In genomic region chr16:18333976-18334375, GRCm38 (mm10) we compare ENCODE assay signal across 15 mouse cellular contexts. TPM values are rescaled to one million over a fixed set of nuclear protein-coding genes. Genes with fewer than 3 reads are reported as not detected.
A peak's percentile ranks its signal among the peaks of the same experiment; 100 is the strongest.
DNase-seq lines count a peak whose midpoint lies in the region; ATAC-seq and TF ChIP-seq lines count a peak whose summit lies in the region.
"Had no signal": no experiment of that assay in that cellular context is flagged by ENCODE, and none has a peak within 500 bp of the region (broad histone marks: within the 10 kb centered on the region; RNA-seq: fewer than 3 reads in every experiment).

No protein-coding gene starts in this region.

- intact Hi-C loops in gastrocnemius, adult 2 months (cut with DNase I) = no loop called here
- intact Hi-C loops in heart, postnatal 36 days (cut with DNase I) = no loop called here

- no peak for TF ChIP-seq CTCF in gastrocnemius, adult 2 months (IDR thresholded peaks at IDR 0.05)

- H3K27me3 ChIP-seq in neural tube, embryonic 15.5 days (replicated peaks) = no peaks in the 10 kb centered on the region
- H3K27me3 ChIP-seq: embryonic facial prominence, embryonic 12.5 days; forebrain, embryonic 13.5 days; stomach, embryonic 15.5 days had no signal

- H3K4me1 ChIP-seq in neural tube, embryonic 15.5 days = no peaks in the 10 kb centered on the region
- H3K4me1 ChIP-seq: embryonic facial prominence, embryonic 12.5 days; forebrain, embryonic 13.5 days; stomach, embryonic 15.5 days had no signal

- H3K36me3 ChIP-seq in neural tube, embryonic 15.5 days = peaks cover 17% of the 10 kb centered on the region
- H3K36me3 ChIP-seq: embryonic facial prominence, embryonic 12.5 days; stomach, embryonic 15.5 days had no signal

- H3K9ac ChIP-seq in neural tube, embryonic 15.5 days (replicated peaks) = no peak overlapping the region
- H3K9ac ChIP-seq: embryonic facial prominence, embryonic 12.5 days; forebrain, embryonic 13.5 days; hindbrain, embryonic 14.5 days; stomach, embryonic 15.5 days had no signal

- ATAC-seq in neural tube, embryonic 15.5 days (ENCODE audit: low FRiP score) = no peak
- no peak for ATAC-seq in inflammation-experienced regulatory T-cells, adult 6 months
- ATAC-seq: forebrain, embryonic 13.5 days had no signal

- H3K4me2 ChIP-seq in neural tube, embryonic 15.5 days = no peak overlapping the region
- H3K4me2 ChIP-seq: embryonic facial prominence, embryonic 12.5 days; forebrain, embryonic 13.5 days; hindbrain, embryonic 14.5 days; stomach, embryonic 15.5 days had no signal

- peak; percentile 81 for DNase-seq in gastrocnemius, adult 2 months
- DNase-seq in gastrocnemius, postnatal 4 days (ENCODE audit: low spot score in 2 of 2) = no peak
- DNase-seq in 3134 (ENCODE audit: extremely low read depth, insufficient read length, low spot score) = peak; percentile 43
- peak; percentile 68 to 73 for DNase-seq in adrenal gland, postnatal 36 days
- DNase-seq in heart, postnatal 36 days = peak; percentile 45 to 50
- DNase-seq in urinary bladder, postnatal 10 days (ENCODE audit: low spot score) = no peak
- DNase-seq: cerebellum, adult 11 months; retina, postnatal 1 day had no signal

- no peak overlapping the region for H3K4me3 ChIP-seq in gastrocnemius, adult 2 months
- no peak overlapping the region for H3K4me3 ChIP-seq in neural tube, embryonic 15.5 days (replicated peaks)
- H3K4me3 ChIP-seq: embryonic facial prominence, embryonic 12.5 days; forebrain, embryonic 13.5 days; myocyte; stomach, embryonic 15.5 days had no signal

- no peaks in the 10 kb centered on the region for H3K9me3 ChIP-seq in neural tube, embryonic 15.5 days (replicated peaks)
- H3K9me3 ChIP-seq: embryonic facial prominence, embryonic 12.5 days; forebrain, embryonic 13.5 days; stomach, embryonic 15.5 days had no signal

- peak overlapping the region; percentile 77 for H3K27ac ChIP-seq in gastrocnemius, adult 2 months
- H3K27ac ChIP-seq in neural tube, embryonic 15.5 days (replicated peaks) = no peak overlapping the region
- H3K27ac ChIP-seq: embryonic facial prominence, embryonic 12.5 days; forebrain, embryonic 13.5 days; hindbrain, embryonic 14.5 days; stomach, embryonic 15.5 days had no signal

- WGBS in neural tube, embryonic 15.5 days = 80% methylated on average over 3 of the region's 3 CpGs

RNA-seq across cellular contexts. Expression of gene Tango2, which starts 13.9 kb away (rescaled TPM):
- total RNA-seq in gastrocnemius, adult 2 months (2021) = 10 to 100 TPM; 41.8 to 59.7 TPM
- total RNA-seq in gastrocnemius, postnatal 4 days (2021) = 10 to 100 TPM; 18.7 to 18.8 TPM
- total RNA-seq in adrenal gland, postnatal 36 days (2021) = 10 to 100 TPM; 31.9 to 43.7 TPM
- total RNA-seq in heart, postnatal 36 days (2021) = 100 to 1,000 TPM; 152 to 177 TPM
- 98.7 and 115 TPM in 2 replicates for polyA plus RNA-seq in neural tube, embryonic 15.5 days (2015; fragmentation: Nextera tagmentation; extraction: Ambion mirVana)
- polyA plus RNA-seq in inflammation-experienced regulatory T-cells, adult 6 months (2017; shearing (Covaris generic)) = 10 to 100 TPM; 48.6 to 81.2 (median 70.2) TPM

RNA-seq across cellular contexts. Expression of gene Arvcf, which starts 14.0 kb away (rescaled TPM):
- 1 to 10 TPM; 7.0 to 8.9 TPM for total RNA-seq in gastrocnemius, adult 2 months (2021)
- 10 to 100 TPM; 34.6 to 36.9 TPM for total RNA-seq in gastrocnemius, postnatal 4 days (2021)
- total RNA-seq in adrenal gland, postnatal 36 days (2021) = 10 to 100 TPM; 36.4 to 41.2 TPM
- 10 to 100 TPM; 21.1 to 25.6 TPM for total RNA-seq in heart, postnatal 36 days (2021)
- polyA plus RNA-seq in neural tube, embryonic 15.5 days (2015; fragmentation: Nextera tagmentation; extraction: Ambion mirVana) = 71.2 and 72.5 TPM in 2 replicates
- polyA plus RNA-seq in inflammation-experienced regulatory T-cells, adult 6 months (2017; shearing (Covaris generic)) = 1 to 10 TPM in 1 of 3 experiments, under 1 TPM in 2; 0.52 to 1.0 (median 0.66) TPM

RNA-seq across cellular contexts. Expression of gene Dgcr8, which starts 44.9 kb away (rescaled TPM):
- 10 to 100 TPM; 12.1 to 13.0 TPM for total RNA-seq in gastrocnemius, adult 2 months (2021)
- total RNA-seq in gastrocnemius, postnatal 4 days (2021) = 10 to 100 TPM; 46.4 to 56.6 TPM
- 10 to 100 TPM; 27.6 to 32.2 TPM for total RNA-seq in adrenal gland, postnatal 36 days (2021)
- 10 to 100 TPM; 12.7 to 14.6 TPM for total RNA-seq in heart, postnatal 36 days (2021)
- 28.0 and 30.0 TPM in 2 replicates for polyA plus RNA-seq in neural tube, embryonic 15.5 days (2015; fragmentation: Nextera tagmentation; extraction: Ambion mirVana)
- polyA plus RNA-seq in inflammation-experienced regulatory T-cells, adult 6 months (2017; shearing (Covaris generic)) = 10 to 100 TPM; 16.6 to 29.7 (median 19.9) TPM

Comparison
In these comparisons a context has a peak if more than half of its experiments do, and no peak if none do; other contexts are left out.
1. DNase-seq: peak in gastrocnemius, adult 2 months (single experiment), 3134 (single experiment), adrenal gland, postnatal 36 days (2 of 2) and heart, postnatal 36 days (2 of 2); none in gastrocnemius, postnatal 4 days (0 of 2) and urinary bladder, postnatal 10 days (single experiment).